Mouse (Mus musculus): ENCODE results near the gene Il9r. TPM values are rescaled to one million over a fixed set of nuclear protein-coding genes. Genes with fewer than 3 reads are reported as not detected.

The Il9r gene
- not detected for total RNA-seq (2023)

DNA sequence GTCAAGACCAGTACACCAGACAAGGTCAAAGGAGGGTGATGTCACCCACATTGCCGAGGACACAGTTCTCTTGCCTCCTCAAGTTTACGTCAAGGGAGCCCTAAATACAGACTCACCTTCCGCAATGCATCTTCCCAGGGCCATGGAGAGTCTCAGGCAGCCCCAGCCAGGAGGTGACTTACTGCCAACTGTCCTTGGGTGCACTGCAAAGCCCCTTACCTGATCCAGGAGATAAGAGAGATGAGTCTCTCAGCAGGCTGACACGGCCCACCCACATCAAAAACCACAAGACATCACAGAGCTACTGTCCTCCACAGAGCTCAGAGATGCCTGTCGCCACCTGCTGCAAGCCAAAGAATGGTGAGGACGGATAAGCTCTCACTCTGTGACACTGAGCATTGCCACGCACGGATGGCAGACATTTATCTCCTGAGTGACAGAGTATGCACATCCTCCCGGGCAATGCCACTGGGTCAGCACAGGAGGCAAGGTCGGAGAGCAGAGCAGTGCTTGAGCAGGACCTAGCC is at the start of gene Il9r:
TSS of gene Il9r (minus strand) at position 205 of the 527 bp plus-strand sequence.

DNA sequence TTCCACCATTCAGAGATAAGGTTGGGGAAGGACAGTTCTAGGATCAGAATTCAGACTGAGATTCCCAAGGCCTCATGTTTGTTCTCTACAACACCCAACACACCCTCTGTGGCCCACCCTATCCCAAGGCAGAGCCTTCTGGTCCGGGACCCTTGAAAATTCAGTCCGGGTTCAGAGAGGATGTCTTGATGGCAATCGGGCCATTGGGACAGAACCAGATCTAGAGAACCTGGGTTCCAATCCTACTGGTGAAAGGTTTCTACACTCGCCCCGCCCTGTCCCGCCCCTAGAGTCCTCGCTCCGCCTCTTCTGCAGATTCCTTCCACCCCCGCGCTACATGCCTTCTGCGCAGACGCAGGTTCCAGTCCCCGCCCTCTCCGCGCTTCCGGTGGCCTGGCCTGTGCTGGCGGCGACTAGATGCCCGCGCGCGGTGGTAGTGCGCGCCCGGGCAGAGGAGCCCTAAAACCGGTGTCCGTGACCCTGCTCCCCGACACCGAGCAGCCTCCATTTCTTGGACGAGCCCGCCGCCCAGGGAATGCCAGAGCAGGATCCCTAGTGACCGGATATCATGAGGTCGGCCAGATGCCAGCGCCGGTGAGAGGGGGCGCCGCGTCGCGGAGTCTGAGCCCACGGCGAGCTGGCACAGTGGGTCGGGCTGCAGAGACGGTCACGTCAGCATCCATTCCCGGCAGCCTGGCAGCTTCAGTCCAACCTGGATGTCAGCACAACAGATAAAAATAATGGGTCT is 26.2 kb upstream of the Il9r start, which contains the start of gene Mpg:
TSS of gene Mpg (plus strand) at position 382 of the 748 bp plus-strand sequence.

DNA sequence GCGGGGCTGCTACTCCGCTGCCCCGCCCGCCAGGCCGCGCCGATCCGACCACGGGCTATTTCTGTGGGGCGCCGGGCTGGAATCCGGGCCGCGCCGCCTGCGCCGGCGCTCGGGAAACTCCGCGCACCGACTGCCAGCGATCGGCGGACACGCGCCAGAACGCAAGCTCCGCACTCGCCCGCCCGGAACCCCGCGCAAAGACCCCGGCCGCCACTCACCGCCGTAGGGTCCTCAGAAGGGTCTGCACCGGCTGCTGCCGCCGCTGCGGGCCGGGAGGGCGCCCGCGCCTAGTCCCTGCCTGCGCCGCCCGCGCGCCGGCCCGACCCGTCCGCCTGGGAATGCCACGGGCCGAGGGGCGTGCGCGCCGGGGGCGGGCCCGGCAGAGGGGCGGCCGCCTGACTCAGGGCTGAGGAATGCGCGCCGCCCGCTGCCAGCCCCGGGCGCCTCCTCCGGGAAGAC is 21.9 kb upstream of the Il9r start, which contains the start of gene Rhbdf1:
TSS of gene Rhbdf1 (minus strand) at position 350 of the 459 bp plus-strand sequence.

DNA sequence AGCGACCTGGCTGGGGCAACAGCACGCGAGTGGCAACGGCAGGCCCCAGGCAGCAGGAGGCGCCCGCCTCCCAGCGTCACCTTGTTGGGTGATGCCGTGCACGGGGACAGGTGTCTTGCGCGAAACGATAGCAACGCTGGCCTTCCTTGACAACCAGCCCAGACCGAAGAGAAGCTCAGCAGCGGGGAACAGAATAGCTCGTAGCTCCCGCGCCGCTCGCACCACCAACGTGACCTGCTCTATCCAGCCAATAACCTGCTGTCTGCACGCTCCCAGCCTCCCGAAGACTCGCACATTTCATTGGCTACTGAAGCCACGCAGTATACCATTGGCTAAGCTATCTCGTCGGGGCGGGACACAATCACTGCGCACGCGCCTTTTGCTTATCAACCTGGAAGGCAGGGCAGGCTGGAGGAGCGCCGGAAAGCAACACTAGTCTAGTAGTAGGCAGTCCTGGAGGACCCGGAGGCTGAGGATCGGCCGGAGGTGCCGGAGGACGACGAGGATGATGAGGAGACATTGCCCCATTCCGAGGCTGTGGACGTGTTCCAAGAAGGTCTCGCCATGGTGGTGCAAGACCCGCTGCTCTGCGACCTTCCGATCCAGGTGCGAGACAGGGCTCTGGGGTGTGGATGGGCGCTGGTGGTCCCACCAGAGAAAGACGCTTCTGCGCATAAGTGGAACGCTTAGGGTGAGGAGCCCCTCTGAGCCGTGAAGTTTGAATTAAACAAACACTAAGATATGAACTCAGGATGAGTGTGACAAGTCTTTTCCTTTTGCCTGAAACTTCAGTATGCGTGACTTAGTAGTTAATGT is 5.2 kb upstream of the Il9r start, which contains the start of gene Snrnp25:
TSS of gene Snrnp25 (plus strand) at position 358 of the 816 bp plus-strand sequence.

Other genes with a start within 250 kb of the Il9r start
- not detected for gene 4930524B15Rik, start 234.7 kb downstream of the Il9r start, total RNA-seq (2023)
- under 1 TPM in 1 of 2 experiments, not detected in 1; 0.24 TPM for gene Nsg2, start 199.8 kb downstream of the Il9r start, total RNA-seq (2023)
- 10 to 100 TPM in 1 of 2 experiments, 1 to 10 TPM in 1; 8.4 to 11.5 TPM for gene Snrnp25, start 5.1 kb upstream of the Il9r start, total RNA-seq (2023)
- gene Rhbdf1, start 22.0 kb upstream of the Il9r start, total RNA-seq (2023): 1 to 10 TPM; 2.1 to 5.4 TPM
- 10 to 100 TPM; 14.1 to 16.5 TPM for gene Mpg, start 26.2 kb upstream of the Il9r start, total RNA-seq (2023)
- 10 to 100 TPM; 32.3 to 39.0 TPM for gene Nprl3, start 67.4 kb upstream of the Il9r start, total RNA-seq (2023)
- gene Hba-x, start 76.1 kb upstream of the Il9r start, total RNA-seq (2023): not detected
- 100 to 1,000 TPM in 1 of 2 experiments, 10 to 100 TPM in 1; 25.9 to 166 TPM for gene Hba-a1, start 83.2 kb upstream of the Il9r start, total RNA-seq (2023)
- not detected for gene Hbq1b, start 86.7 kb upstream of the Il9r start, total RNA-seq (2023)
- gene Hba-a2, start 96.2 kb upstream of the Il9r start, total RNA-seq (2023): 100 to 1,000 TPM in 1 of 2 experiments, 10 to 100 TPM in 1; 12.9 to 122 TPM
- not detected for gene Hbq1a, start 99.8 kb upstream of the Il9r start, total RNA-seq (2023)
- 10 to 100 TPM in 1 of 2 experiments, 1 to 10 TPM in 1; 9.4 to 10.0 TPM for gene Sh3pxd2b, start 147.5 kb upstream of the Il9r start, total RNA-seq (2023)

All from monocyte, adult 59 days (primary cell).